8 mouse cellular contexts compared by ENCODE assay signal in genomic region chr9:37229880-37230325, GRCm38 (mm10). TPM values are rescaled to one million over a fixed set of nuclear protein-coding genes. Genes with fewer than 3 reads are reported as not detected.
DNase-seq lines count a peak whose midpoint lies in the region; ATAC-seq and TF ChIP-seq lines count a peak whose summit lies in the region.

No protein-coding gene starts in this region.

- H3K4me2 ChIP-seq in forebrain, embryonic 15.5 days (replicated peaks) = no peak overlapping the region
- H3K4me2 ChIP-seq in liver, postnatal 0 days (ENCODE audit: low read depth, low read length) = no peak overlapping the region
- H3K4me2 ChIP-seq in neural tube, embryonic 13.5 days = no peak overlapping the region

- peak; percentile 89 for TF ChIP-seq RAD21 in MEL (IDR thresholded peaks at IDR 0.05; ENCODE audit: low read depth, low read length)

- peak; percentile 86 for DNase-seq in MEL (ENCODE audit: low read depth, low spot score)
- DNase-seq in cerebellum, adult 11-12 months = peak; percentile 52
- peak; percentile 78 for DNase-seq in heart, postnatal 4 days
- DNase-seq in layer of hippocampus, adult 18-20 months (ENCODE audit: low spot score in 2 of 2) = peak; percentile 61 to 83
- peak; percentile 36 for DNase-seq in liver, postnatal 0 days
- peak; percentile 73 for DNase-seq in thymus, postnatal 0 days (ENCODE audit: low spot score)

- no peak overlapping the region for H3K4me3 ChIP-seq in MEL (ENCODE audit: control insufficient read depth in 1 of 2, insufficient read depth in 1 of 2, low read depth in 2 of 2, low read length in 2 of 2)
- no peak overlapping the region for H3K4me3 ChIP-seq in forebrain, embryonic 15.5 days
- H3K4me3 ChIP-seq in liver, postnatal 0 days (ENCODE audit: low read depth, low read length) = no peak overlapping the region
- H3K4me3 ChIP-seq in neural tube, embryonic 13.5 days = no peak overlapping the region

- no peak for TF ChIP-seq POLR2A in MEL (IDR thresholded peaks at IDR 0.05; ENCODE audit: control insufficient read depth in 1 of 2, insufficient read depth in 1 of 2, low read depth in 1 of 2, low read length in 2 of 2, poor library complexity in 1 of 2)

- no peaks in the 10 kb centered on the region for H3K27me3 ChIP-seq in MEL (ENCODE audit: control insufficient read depth in 1 of 2, insufficient read depth in 2 of 2, low read length in 2 of 2)
- no peaks in the 10 kb centered on the region for H3K27me3 ChIP-seq in forebrain, embryonic 15.5 days
- no peaks in the 10 kb centered on the region for H3K27me3 ChIP-seq in liver, postnatal 0 days (ENCODE audit: insufficient read depth, low read length)
- no peaks in the 10 kb centered on the region for H3K27me3 ChIP-seq in neural tube, embryonic 13.5 days

- peak; percentile 67 to 92 (median 89) for TF ChIP-seq CTCF in MEL (IDR thresholded peaks at IDR 0.05 in 2 of 3, conservative IDR thresholded peaks at IDR 0.05 in 1 of 3; ENCODE audit: control insufficient read depth in 1 of 3, insufficient read depth in 1 of 3, low read depth in 2 of 3, low read length in 3 of 3, poor library complexity in 1 of 3, severe bottlenecking in 1 of 3)
- TF ChIP-seq CTCF in liver, postnatal 0 days (IDR thresholded peaks at IDR 0.05; ENCODE audit: low read depth) = peak; percentile 98

- no peak overlapping the region for H3K9ac ChIP-seq in MEL (ENCODE audit: control insufficient read depth, low read depth, low read length, poor library complexity, severe bottlenecking)
- H3K9ac ChIP-seq in forebrain, embryonic 15.5 days (replicated peaks) = no peak overlapping the region
- H3K9ac ChIP-seq in liver, postnatal 0 days (replicated peaks) = no peak overlapping the region
- H3K9ac ChIP-seq in neural tube, embryonic 13.5 days = no peak overlapping the region

- H3K79me2 ChIP-seq in MEL (ENCODE audit: control insufficient read depth, insufficient read depth, low read length, poor library complexity) = no peaks in the 10 kb centered on the region

- 0% methylated on average over 1 of the region's 1 CpGs for WGBS in forebrain, embryonic 15.5 days
- WGBS in liver, postnatal 0 days (ENCODE audit: insufficient replicate concordance) = 4% methylated on average over 1 of the region's 1 CpGs
- WGBS in neural tube, embryonic 13.5 days = 4% methylated on average over 1 of the region's 1 CpGs

- peaks cover 0 to 11% of the 10 kb centered on the region in 2 experiments; a peak in 2 of 4 replicates for H3K36me3 ChIP-seq in MEL (ENCODE audit: control insufficient read depth in 1 of 2, insufficient read depth in 2 of 2, low read length in 2 of 2)
- no peaks in the 10 kb centered on the region for H3K36me3 ChIP-seq in forebrain, embryonic 15.5 days
- H3K36me3 ChIP-seq in liver, postnatal 0 days (replicated peaks; ENCODE audit: insufficient read depth, low read length) = peaks cover 5% of the 10 kb centered on the region; the same call in 1 of the 2 replicates
- H3K36me3 ChIP-seq in neural tube, embryonic 13.5 days = 0 out of 2 replicates have a peak, but pooled peaks cover 3% of the 10 kb centered on the region

- peak; percentile 63 to 72 for TF ChIP-seq EP300 in MEL (IDR thresholded peaks at IDR 0.05; ENCODE audit: low read depth in 1 of 2, low read length in 2 of 2)
- TF ChIP-seq EP300 in liver, postnatal 0 days (IDR thresholded peaks at IDR 0.05; ENCODE audit: low read depth) = no peak

- H3K4me1 ChIP-seq in MEL (ENCODE audit: control insufficient read depth in 1 of 2, insufficient read depth in 2 of 2, low read length in 2 of 2) = peaks cover 2 to 13% of the 10 kb centered on the region in 2 experiments
- H3K4me1 ChIP-seq in forebrain, embryonic 15.5 days = 0 out of 2 replicates have a peak, but pooled peaks cover 3% of the 10 kb centered on the region
- H3K4me1 ChIP-seq in liver, postnatal 0 days (ENCODE audit: insufficient read depth) = no peaks in the 10 kb centered on the region
- peaks cover 15% of the 10 kb centered on the region for H3K4me1 ChIP-seq in neural tube, embryonic 13.5 days (replicated peaks)

- H3K9me3 ChIP-seq in MEL (replicated peaks; ENCODE audit: insufficient read depth, low read length) = no peaks in the 10 kb centered on the region
- H3K9me3 ChIP-seq in forebrain, embryonic 15.5 days = no peaks in the 10 kb centered on the region
- no peaks in the 10 kb centered on the region for H3K9me3 ChIP-seq in liver, postnatal 0 days (ENCODE audit: low read length)
- no peaks in the 10 kb centered on the region for H3K9me3 ChIP-seq in neural tube, embryonic 13.5 days

- ATAC-seq in forebrain, embryonic 15.5 days (replicated peaks) = peak; percentile 87
- peak; percentile 63 for ATAC-seq in liver, postnatal 0 days
- ATAC-seq in neural tube, embryonic 13.5 days (ENCODE audit: low read depth) = peak; percentile 91

- 0 out of 2 replicates have a peak overlapping the region, but pooled peaks have one; percentile 16 for H3K27ac ChIP-seq in MEL (ENCODE audit: control insufficient read depth, low read depth, low read length)
- H3K27ac ChIP-seq in forebrain, embryonic 15.5 days (replicated peaks) = no peak overlapping the region
- no peak overlapping the region for H3K27ac ChIP-seq in liver, postnatal 0 days (ENCODE audit: low read depth)
- H3K27ac ChIP-seq in neural tube, embryonic 13.5 days (replicated peaks) = peak overlapping the region; percentile 4; the same call in 1 of the 2 replicates

TF ChIP-seq in MEL, 35 proteins besides CTCF, POLR2A, EP300 and RAD21:
- TF ChIP-seq MAFK (IDR thresholded peaks at IDR 0.05; ENCODE audit: borderline replicate concordance, low read depth, low read length) = no peak
- TF ChIP-seq ZNF384 (IDR thresholded peaks at IDR 0.05; ENCODE audit: low read depth, low read length) = no peak; the same call in 1 of the 2 replicates
- no peak for TF ChIP-seq MAZ (IDR thresholded peaks at IDR 0.05; ENCODE audit: low read depth, low read length)
- peak; percentile 70 for TF ChIP-seq GATA1 (IDR thresholded peaks at IDR 0.05; ENCODE audit: low read depth, low read length)
- no peak for TF ChIP-seq BHLHE40 (IDR thresholded peaks at IDR 0.05; ENCODE audit: borderline replicate concordance, low read depth, low read length)
- TF ChIP-seq TCF12 (IDR thresholded peaks at IDR 0.05; ENCODE audit: low read depth, low read length) = 0 out of 2 replicates have a peak, but pooled peaks have one; percentile 19
- no peak for TF ChIP-seq POLR2AphosphoS5 (IDR thresholded peaks at IDR 0.05; ENCODE audit: borderline replicate concordance, low read depth, low read length)
- TF ChIP-seq SMC3 (IDR thresholded peaks at IDR 0.05; ENCODE audit: low read depth, low read length) = peak; percentile 79
- peak; percentile 70 for TF ChIP-seq ZC3H11A (IDR thresholded peaks at IDR 0.05; ENCODE audit: low read depth, low read length)
- peak; percentile 53; the same call in 1 of the 2 replicates for TF ChIP-seq TAL1 (IDR thresholded peaks at IDR 0.05; ENCODE audit: low read length)

RNA-seq across cellular contexts. Expression of gene Tmem218, which starts 21.9 kb away (rescaled TPM):
- total RNA-seq in MEL (2012; rRNA removed) = 2.7 and 3.4 TPM in 2 replicates
- 1 to 10 TPM in 1 of 2 experiments, not detected in 1; 4.7 TPM for polyA plus RNA-seq in MEL (2012; ENCODE audit: insufficient read depth in 1 of 2, insufficient read length in 2 of 2, low read depth in 1 of 2, low replicate concordance in 2 of 2, missing spikeins in 1 of 2)
- polyA plus RNA-seq in forebrain, embryonic 15.5 days (2015; fragmentation: Nextera tagmentation; extraction: Ambion mirVana) = 10.4 and 11.1 TPM in 2 replicates
- 1 to 10 TPM; 6.5 to 6.6 TPM for total RNA-seq in heart, postnatal 4 days (2021)
- 1 to 10 TPM; 7.8 to 8.0 TPM for total RNA-seq in layer of hippocampus, adult 18-20 months (2021)
- 2.7 and 3.3 TPM in 2 replicates for polyA plus RNA-seq in liver, postnatal 0 days (2015; fragmentation: Nextera tagmentation; extraction: Ambion mirVana)
- polyA plus RNA-seq in neural tube, embryonic 13.5 days (2015; fragmentation: Nextera tagmentation; extraction: Ambion mirVana) = 12.2 and 12.5 TPM in 2 replicates
- 9.5 and 13.2 TPM in 2 replicates for polyA plus RNA-seq in thymus, postnatal 0 days (2015; fragmentation: Nextera tagmentation; extraction: Ambion mirVana)

RNA-seq across cellular contexts. Expression of gene Slc37a2, which starts 25.6 kb away (rescaled TPM):
- 0.75 and 1.1 TPM in 2 replicates for total RNA-seq in MEL (2012; rRNA removed)
- 1 to 10 TPM in 1 of 2 experiments, not detected in 1; 1.4 TPM for polyA plus RNA-seq in MEL (2012; ENCODE audit: insufficient read depth in 1 of 2, insufficient read length in 2 of 2, low read depth in 1 of 2, low replicate concordance in 2 of 2, missing spikeins in 1 of 2)
- 0.97 TPM in 2 replicates for polyA plus RNA-seq in forebrain, embryonic 15.5 days (2015; fragmentation: Nextera tagmentation; extraction: Ambion mirVana)
- 1 to 10 TPM; 1.3 to 1.4 TPM for total RNA-seq in heart, postnatal 4 days (2021)
- total RNA-seq in layer of hippocampus, adult 18-20 months (2021) = 1 to 10 TPM; 1.4 to 1.7 TPM
- 1.7 and 1.9 TPM in 2 replicates for polyA plus RNA-seq in liver, postnatal 0 days (2015; fragmentation: Nextera tagmentation; extraction: Ambion mirVana)
- polyA plus RNA-seq in neural tube, embryonic 13.5 days (2015; fragmentation: Nextera tagmentation; extraction: Ambion mirVana) = 1.0 and 1.9 TPM in 2 replicates
- 24.0 and 28.8 TPM in 2 replicates for polyA plus RNA-seq in thymus, postnatal 0 days (2015; fragmentation: Nextera tagmentation; extraction: Ambion mirVana)

Comparison
In these comparisons a context has a peak if more than half of its experiments do, and no peak if none do; other contexts are left out.
1. DNase-seq: peak in every context shown above with its lines; median percentile 86 in MEL; 78 in heart, postnatal 4 days; 73 in thymus, postnatal 0 days; 72 in layer of hippocampus, adult 18-20 months; 52 in cerebellum, adult 11-12 months; 36 in liver, postnatal 0 days.
2. H3K27ac ChIP-seq: peak in MEL (single experiment) and neural tube, embryonic 13.5 days (single experiment); none in forebrain, embryonic 15.5 days (single experiment) and liver, postnatal 0 days (single experiment).
3. Peak in every context shown above with its lines, with median percentiles within 50 percentile points of each other: ATAC-seq.